Mouse (Mus musculus): Measurements from ENCODE around the gene Uncx. TPM values are rescaled to one million over a fixed set of nuclear protein-coding genes. Genes with fewer than 3 reads are reported as not detected.

The Uncx gene
- total and polyA plus RNA-seq, 3 experiments: not detected

DNA sequence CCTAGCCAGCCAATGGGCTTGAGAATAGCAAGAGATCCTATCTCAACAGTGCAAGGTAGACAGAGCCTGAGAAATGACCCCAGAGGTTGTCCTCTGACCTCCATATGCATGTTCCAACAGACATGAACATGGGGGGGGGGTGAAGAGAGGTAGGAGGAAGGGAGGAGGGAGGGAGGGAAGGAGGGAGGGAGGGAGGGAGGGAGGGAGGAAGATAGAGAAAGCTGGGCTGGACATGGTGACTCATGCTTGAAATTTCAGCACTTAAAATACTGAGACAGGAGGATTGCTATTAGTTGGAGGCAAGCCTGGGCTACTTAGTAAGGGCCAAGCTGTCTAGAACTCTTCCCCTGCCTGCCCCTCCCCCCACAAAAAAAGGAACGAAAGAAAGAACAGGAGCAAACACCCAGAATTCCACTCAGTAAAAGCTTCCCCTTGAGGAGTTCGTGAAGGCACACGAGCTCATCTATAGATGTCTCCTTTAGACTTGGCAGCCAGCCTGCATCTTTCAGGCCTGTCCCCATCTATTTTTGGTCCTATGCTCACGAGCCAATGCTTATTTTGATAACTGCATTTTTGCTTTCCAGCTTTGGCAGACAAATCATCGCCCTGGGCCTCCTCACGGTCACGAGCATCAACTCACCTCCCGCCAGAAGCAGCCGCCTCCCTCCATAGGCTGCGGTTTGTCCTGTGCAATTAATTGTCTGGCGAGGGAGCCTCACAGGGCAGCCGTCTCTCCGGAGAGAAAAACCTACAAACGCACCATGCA, 23.0 kb upstream of the Uncx start:
- no peaks in the 10 kb centered on the region for H3K4me1 ChIP-seq (ENCODE audit: control insufficient read depth, insufficient read depth, low read length)
- H3K79me2 ChIP-seq (replicated peaks; ENCODE audit: control insufficient read depth, insufficient read depth, low read length): no peaks in the 10 kb centered on the region
- no peak overlapping the region for H3K4me3 ChIP-seq
- 23% methylated on average over 14 of the region's 14 CpGs for WGBS
- intact Hi-C loops (cut with DNase I): no loop called here
- no peak for TF ChIP-seq POLR2A (IDR thresholded peaks at IDR 0.05; ENCODE audit: insufficient read depth, low read depth, low read length)
- TF ChIP-seq EP300 (IDR thresholded peaks at IDR 0.05; ENCODE audit: insufficient read depth, low read depth, low read length): peak; percentile 75; the same call in 1 of the 2 replicates
- TF ChIP-seq CTCF (IDR thresholded peaks at IDR 0.05): no peak
- H3K27me3 ChIP-seq (ENCODE audit: control insufficient read depth, insufficient read depth, low read length): no peaks in the 10 kb centered on the region
- no peak overlapping the region for H3K9ac ChIP-seq (ENCODE audit: low read depth, low read length)
- peak in 1 of 2 experiments; percentile 75 for DNase-seq
- no peaks in the 10 kb centered on the region for H3K36me3 ChIP-seq (ENCODE audit: control insufficient read depth, insufficient read depth, low read length)
- H3K27ac ChIP-seq: peak overlapping the region; percentile 41

DNA sequence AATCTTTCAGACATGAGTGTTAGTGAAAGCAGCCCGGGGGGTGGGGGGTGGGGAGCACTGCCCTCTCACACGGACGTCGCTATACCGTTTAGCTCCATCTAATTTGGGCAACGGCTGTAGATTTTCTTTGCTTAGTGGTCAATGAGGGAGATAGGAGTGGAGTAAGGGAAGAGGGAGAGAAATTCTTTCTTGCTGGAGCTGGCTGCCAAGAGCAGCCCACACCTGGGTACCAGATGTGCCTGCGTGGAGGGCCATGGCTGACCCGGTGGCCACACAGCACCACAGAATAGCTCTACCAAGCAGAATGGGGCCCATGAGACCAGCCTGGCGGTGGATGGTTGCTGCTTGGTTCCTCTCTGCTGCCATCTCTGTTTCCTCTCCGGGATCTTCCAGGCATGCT, 21.3 kb upstream of the Uncx start:
- no peaks in the 10 kb centered on the region for H3K4me1 ChIP-seq (ENCODE audit: control insufficient read depth, insufficient read depth, low read length)
- H3K79me2 ChIP-seq (replicated peaks; ENCODE audit: control insufficient read depth, insufficient read depth, low read length): no peaks in the 10 kb centered on the region
- DNase-seq: no peak
- TF ChIP-seq EP300 (IDR thresholded peaks at IDR 0.05; ENCODE audit: insufficient read depth, low read depth, low read length): no peak
- no peak for TF ChIP-seq POLR2A (IDR thresholded peaks at IDR 0.05; ENCODE audit: insufficient read depth, low read depth, low read length)
- no peak for TF ChIP-seq CTCF (IDR thresholded peaks at IDR 0.05)
- no peak overlapping the region for H3K27ac ChIP-seq
- H3K36me3 ChIP-seq (ENCODE audit: control insufficient read depth, insufficient read depth, low read length): no peaks in the 10 kb centered on the region
- intact Hi-C loops (cut with DNase I): no loop called here
- 82% methylated on average over 10 of the region's 10 CpGs for WGBS
- H3K9ac ChIP-seq (ENCODE audit: low read depth, low read length): no peak overlapping the region
- no peak overlapping the region for H3K4me3 ChIP-seq
- H3K27me3 ChIP-seq (ENCODE audit: control insufficient read depth, insufficient read depth, low read length): no peaks in the 10 kb centered on the region

DNA sequence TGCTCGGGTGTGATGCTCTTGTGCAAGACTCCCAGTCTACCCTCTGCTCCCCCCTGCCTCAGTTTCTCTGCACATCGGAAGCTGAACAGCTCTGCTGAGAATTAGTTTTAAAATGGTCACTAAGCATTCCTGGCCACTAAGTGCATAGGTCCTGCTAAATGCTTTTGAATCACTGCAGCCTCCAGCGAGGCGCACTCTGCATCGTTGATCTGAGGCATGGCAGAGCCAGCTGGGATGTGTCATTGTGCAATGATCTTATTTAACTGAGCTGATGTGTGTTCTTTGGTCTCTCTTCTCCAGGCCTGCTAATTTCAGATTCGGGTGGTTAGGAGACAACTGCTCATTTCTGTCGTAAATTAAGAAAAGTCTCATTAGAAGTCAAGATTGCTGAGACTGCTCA, 14.4 kb upstream of the Uncx start:
- intact Hi-C loops (cut with DNase I): no loop called here
- Histone ChIP-seq H3K79me2 (replicated peaks; ENCODE audit: control insufficient read depth, insufficient read depth, low read length) (no peaks in the 10 kb centered on the region), H3K4me1 (ENCODE audit: control insufficient read depth, insufficient read depth, low read length) (no peaks in the 10 kb centered on the region), H3K27me3 (ENCODE audit: control insufficient read depth, insufficient read depth, low read length) (peaks cover 3% of the 10 kb centered on the region), H3K36me3 (ENCODE audit: control insufficient read depth, insufficient read depth, low read length) (no peaks in the 10 kb centered on the region), H3K9ac (ENCODE audit: low read depth, low read length) (no peak overlapping the region), H3K4me3 (no peak overlapping the region), H3K27ac (no peak overlapping the region)
- TF ChIP-seq EP300 (IDR thresholded peaks at IDR 0.05; ENCODE audit: insufficient read depth, low read depth, low read length) (no peak), POLR2A (IDR thresholded peaks at IDR 0.05; ENCODE audit: insufficient read depth, low read depth, low read length) (no peak), CTCF (IDR thresholded peaks at IDR 0.05) (no peak)
- WGBS: 66% methylated on average over 7 of the region's 7 CpGs
- no peak for DNase-seq

DNA sequence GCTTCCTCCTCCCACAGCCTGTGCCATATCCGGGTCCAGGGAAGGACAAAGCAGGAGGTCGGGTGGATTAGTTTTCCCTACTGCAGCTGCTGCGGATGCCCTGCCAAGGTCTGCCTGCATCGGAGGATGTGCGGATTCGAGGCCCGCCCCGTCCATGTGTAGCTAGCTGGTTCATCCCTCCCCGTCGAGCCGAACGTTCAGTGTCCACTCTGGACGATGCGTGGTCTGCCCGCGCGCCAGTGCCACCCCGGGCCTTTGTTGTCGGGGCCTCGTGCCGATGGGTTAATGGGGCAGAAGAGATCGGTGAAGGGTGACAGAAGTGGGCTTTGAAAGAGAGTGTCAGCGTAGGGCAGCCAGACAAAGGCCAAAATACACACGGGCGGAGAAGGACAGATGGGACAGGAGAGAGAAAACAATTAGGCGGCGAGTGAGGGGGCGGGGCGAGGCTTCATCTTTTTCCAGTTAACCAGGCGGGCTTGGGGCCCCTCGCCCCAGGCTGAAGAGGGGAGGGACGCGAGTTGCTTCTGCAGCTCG, 7.8 kb upstream of the Uncx start:
- WGBS: 3% methylated on average over 34 of the region's 34 CpGs
- intact Hi-C loops (cut with DNase I): no loop called here
- Histone ChIP-seq H3K27ac (no peak overlapping the region), H3K79me2 (replicated peaks; ENCODE audit: control insufficient read depth, insufficient read depth, low read length) (no peaks in the 10 kb centered on the region), H3K27me3 (ENCODE audit: control insufficient read depth, insufficient read depth, low read length) (peaks cover 26% of the 10 kb centered on the region), H3K4me3 (no peak overlapping the region), H3K4me1 (ENCODE audit: control insufficient read depth, insufficient read depth, low read length) (no peaks in the 10 kb centered on the region), H3K9ac (ENCODE audit: low read depth, low read length) (no peak overlapping the region), H3K36me3 (ENCODE audit: control insufficient read depth, insufficient read depth, low read length) (no peaks in the 10 kb centered on the region)
- TF ChIP-seq EP300 (IDR thresholded peaks at IDR 0.05; ENCODE audit: insufficient read depth, low read depth, low read length): no peak
- no peak for TF ChIP-seq CTCF (IDR thresholded peaks at IDR 0.05)
- no peak for TF ChIP-seq POLR2A (IDR thresholded peaks at IDR 0.05; ENCODE audit: insufficient read depth, low read depth, low read length)
- no peak for DNase-seq

DNA sequence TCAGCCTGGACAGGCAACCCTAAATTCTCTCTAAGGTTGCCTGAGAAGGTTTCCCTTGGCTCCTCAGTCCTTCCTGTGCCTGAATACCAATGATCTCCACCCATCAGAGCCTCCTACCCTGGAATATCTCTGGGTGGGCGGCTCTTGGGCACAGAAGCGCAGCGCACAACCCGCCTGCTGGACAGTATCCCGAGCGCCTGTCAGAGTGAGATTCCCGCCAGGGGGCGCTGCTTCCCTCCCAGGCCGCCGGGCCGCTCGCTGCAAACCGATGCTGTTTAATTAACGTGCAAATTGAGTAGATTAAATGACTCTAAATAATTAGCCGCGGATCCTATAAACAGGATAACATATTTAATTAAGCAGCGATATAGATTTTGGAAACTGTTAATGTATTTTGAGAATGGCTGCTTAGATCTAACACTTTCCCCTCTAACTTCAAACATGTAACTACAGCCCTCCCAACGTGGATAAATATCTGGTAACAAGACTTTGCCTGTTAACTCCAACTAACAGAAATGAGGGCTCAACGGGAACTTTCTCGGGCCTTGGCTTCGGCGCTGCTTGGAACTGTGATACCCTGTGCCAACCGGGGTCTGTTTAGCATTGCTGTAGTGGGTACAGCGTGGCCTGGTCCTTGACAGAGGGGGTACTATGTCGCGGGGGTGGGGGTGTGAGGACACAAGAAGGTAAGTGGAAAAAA, 6.9 kb upstream of the Uncx start:
- Histone ChIP-seq H3K9ac (ENCODE audit: low read depth, low read length) (no peak overlapping the region), H3K4me1 (ENCODE audit: control insufficient read depth, insufficient read depth, low read length) (no peaks in the 10 kb centered on the region), H3K36me3 (ENCODE audit: control insufficient read depth, insufficient read depth, low read length) (no peaks in the 10 kb centered on the region), H3K27ac (no peak overlapping the region), H3K79me2 (replicated peaks; ENCODE audit: control insufficient read depth, insufficient read depth, low read length) (no peaks in the 10 kb centered on the region), H3K4me3 (no peak overlapping the region), H3K27me3 (ENCODE audit: control insufficient read depth, insufficient read depth, low read length) (peaks cover 26% of the 10 kb centered on the region)
- TF ChIP-seq CTCF (IDR thresholded peaks at IDR 0.05): peak; percentile 98
- no peak for TF ChIP-seq EP300 (IDR thresholded peaks at IDR 0.05; ENCODE audit: insufficient read depth, low read depth, low read length)
- DNase-seq: peak; percentile 63 to 86
- 8% methylated on average over 26 of the region's 26 CpGs for WGBS
- intact Hi-C loops (cut with DNase I): loop anchor here (1.0 to 2.0 kb wide), 2 partner anchors 132 to 214 kb away; no protein-coding TSS in a partner anchor

All from heart, adult 2 months (tissue).